Mouse (Mus musculus): ENCODE results near the gene Rps6ka2.

DNA sequence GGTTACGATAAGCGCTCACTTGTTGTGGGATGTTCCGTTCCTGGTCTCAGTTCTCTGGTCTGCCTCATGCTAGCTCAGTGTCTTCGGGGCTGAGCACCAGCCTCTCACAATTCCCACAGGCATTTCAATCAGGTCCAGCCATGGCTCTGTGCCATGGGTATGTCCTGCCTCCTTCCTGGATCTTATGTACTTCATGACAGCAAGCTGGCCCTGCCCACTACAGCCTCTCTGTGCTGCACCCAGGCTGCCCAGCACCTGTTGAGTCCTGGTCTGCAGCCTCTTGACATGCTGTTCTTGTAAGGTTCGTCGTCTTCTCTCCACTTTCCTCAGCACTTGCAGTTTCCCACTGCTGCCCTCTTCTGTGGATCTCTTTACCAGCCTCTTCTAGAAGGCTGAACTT, 75.2 kb downstream of the Rps6ka2 start:
- TF ChIP-seq CTCF (IDR thresholded peaks at IDR 0.05; ENCODE audit: insufficient read depth, low read depth, low read length) (no peak), POLR2A (IDR thresholded peaks at IDR 0.05; ENCODE audit: insufficient read depth, low read depth, low read length) (no peak)

All from olfactory bulb, adult 2 months (tissue).